Mouse (Mus musculus): ENCODE data around the gene Gprc5c. TPM values are rescaled to one million over a fixed set of nuclear protein-coding genes. Genes with fewer than 3 reads are reported as not detected.

Gprc5c gene
- total and polyA plus RNA-seq, 3 experiments = 6.3 to 11.6 (median 7.9) TPM

DNA sequence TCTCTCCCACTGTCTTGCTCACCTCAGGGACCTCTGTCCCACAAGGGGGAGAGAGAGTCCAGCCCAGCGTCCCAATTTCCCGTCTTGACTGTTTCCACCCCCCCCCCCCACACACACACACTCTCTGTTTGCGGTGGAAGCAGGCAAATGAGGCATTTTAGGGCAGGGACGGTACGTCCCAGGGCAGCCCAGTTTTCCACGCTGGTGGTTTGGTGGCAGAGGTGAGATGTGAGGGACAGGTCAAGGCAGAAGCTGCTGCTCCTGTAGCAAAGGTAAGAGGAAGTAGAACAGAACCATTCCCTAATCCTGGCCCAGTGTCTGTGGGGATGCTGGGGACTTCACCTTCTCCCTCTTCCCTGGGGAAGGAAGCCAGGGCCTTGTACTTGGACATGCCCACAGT lies 3.6 kb downstream of the Gprc5c start:
- no peaks in the 10 kb centered on the region for H3K36me3 ChIP-seq (ENCODE audit: control insufficient read depth, insufficient read depth, low read length)
- no peak overlapping the region for H3K27ac ChIP-seq
- no peaks in the 10 kb centered on the region for H3K79me2 ChIP-seq (replicated peaks; ENCODE audit: control insufficient read depth, insufficient read depth, low read length)
- H3K4me3 ChIP-seq = no peak overlapping the region
- DNase-seq = no peak
- intact Hi-C loops (cut with DNase I) = no loop called here
- H3K4me1 ChIP-seq (ENCODE audit: control insufficient read depth, insufficient read depth, low read length) = no peaks in the 10 kb centered on the region
- no peak for TF ChIP-seq POLR2A (IDR thresholded peaks at IDR 0.05; ENCODE audit: insufficient read depth, low read depth, low read length)
- H3K9ac ChIP-seq (ENCODE audit: low read depth, low read length) = no peak overlapping the region
- WGBS = 67% methylated on average over 6 of the region's 6 CpGs
- H3K27me3 ChIP-seq (ENCODE audit: control insufficient read depth, insufficient read depth, low read length) = no peaks in the 10 kb centered on the region

- no peak for TF ChIP-seq POLR2A (IDR thresholded peaks at IDR 0.05; ENCODE audit: insufficient read depth, low read depth, low read length)
- no peak for TF ChIP-seq EP300 (IDR thresholded peaks at IDR 0.05; ENCODE audit: insufficient read depth, low read depth, low read length)
- TF ChIP-seq CTCF (IDR thresholded peaks at IDR 0.05) = no peak
- Histone ChIP-seq H3K27me3 (ENCODE audit: control insufficient read depth, insufficient read depth, low read length) (no peaks in the 10 kb centered on the region), H3K79me2 (replicated peaks; ENCODE audit: control insufficient read depth, insufficient read depth, low read length) (no peaks in the 10 kb centered on the region), H3K9ac (ENCODE audit: low read depth, low read length) (no peak overlapping the region), H3K36me3 (ENCODE audit: control insufficient read depth, insufficient read depth, low read length) (no peaks in the 10 kb centered on the region), H3K4me3 (no peak overlapping the region), H3K27ac (no peak overlapping the region), H3K4me1 (ENCODE audit: control insufficient read depth, insufficient read depth, low read length) (no peaks in the 10 kb centered on the region)
- intact Hi-C loops (cut with DNase I) = loop anchor here (5.0 kb wide), 1 partner anchor 44 kb away; no protein-coding TSS in a partner anchor
- DNase-seq = no peak
- 87% methylated on average over 5 of the region's 5 CpGs for WGBS
These were observed 5.2 kb downstream of the Gprc5c start for GRCm38 (mm10) chr11:114856125-114856524.

- no peaks in the 10 kb centered on the region for H3K36me3 ChIP-seq (ENCODE audit: control insufficient read depth, insufficient read depth, low read length)
- no peak for DNase-seq
- WGBS = 94% methylated on average over 2 of the region's 2 CpGs
- H3K27ac ChIP-seq = no peak overlapping the region
- H3K9ac ChIP-seq (ENCODE audit: low read depth, low read length) = no peak overlapping the region
- TF ChIP-seq CTCF (IDR thresholded peaks at IDR 0.05) (peak; percentile 56), POLR2A (IDR thresholded peaks at IDR 0.05; ENCODE audit: insufficient read depth, low read depth, low read length) (no peak)
- no peaks in the 10 kb centered on the region for H3K79me2 ChIP-seq (replicated peaks; ENCODE audit: control insufficient read depth, insufficient read depth, low read length)
- intact Hi-C loops (cut with DNase I) = loop anchor here (5.0 kb wide), 1 partner anchor 46 kb away; no protein-coding TSS in a partner anchor
- H3K4me3 ChIP-seq = no peak overlapping the region
- H3K4me1 ChIP-seq (ENCODE audit: control insufficient read depth, insufficient read depth, low read length) = no peaks in the 10 kb centered on the region
- H3K27me3 ChIP-seq (ENCODE audit: control insufficient read depth, insufficient read depth, low read length) = no peaks in the 10 kb centered on the region
These were observed 7.7 kb downstream of the Gprc5c start for GRCm38 (mm10) chr11:114858641-114859040.

DNA sequence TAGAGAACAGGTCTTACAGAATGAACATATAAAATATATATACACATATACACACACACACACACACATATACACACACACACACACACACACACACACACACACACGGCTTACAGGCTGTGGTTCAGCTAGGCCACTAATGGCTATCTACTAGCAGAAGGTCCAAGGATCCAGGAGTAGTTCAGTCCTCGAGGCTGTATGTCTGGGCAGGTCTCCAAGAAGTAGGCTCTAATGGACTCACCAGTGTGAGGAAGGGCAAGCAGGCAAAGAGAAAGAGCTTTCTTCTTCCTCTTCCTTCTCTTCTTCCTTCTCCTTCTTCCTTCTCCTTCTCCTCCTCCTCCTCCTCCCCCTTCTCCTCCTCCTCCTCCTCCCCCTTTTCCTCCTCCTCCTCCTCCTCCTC lies 10.1 kb downstream of the Gprc5c start:
- intact Hi-C loops (cut with DNase I) = no loop called here
- DNase-seq = no peak

GRCm38 (mm10) chr11:114862687-114863086 lies 11.7 kb downstream of the Gprc5c start:
- Histone ChIP-seq H3K27me3 (ENCODE audit: control insufficient read depth, insufficient read depth, low read length) (no peaks in the 10 kb centered on the region), H3K4me3 (no peak overlapping the region), H3K9ac (ENCODE audit: low read depth, low read length) (no peak overlapping the region), H3K27ac (no peak overlapping the region), H3K4me1 (ENCODE audit: control insufficient read depth, insufficient read depth, low read length) (peaks cover 8% of the 10 kb centered on the region), H3K36me3 (ENCODE audit: control insufficient read depth, insufficient read depth, low read length) (no peaks in the 10 kb centered on the region), H3K79me2 (replicated peaks; ENCODE audit: control insufficient read depth, insufficient read depth, low read length) (no peaks in the 10 kb centered on the region)
- 88% methylated on average over 3 of the region's 3 CpGs for WGBS
- intact Hi-C loops (cut with DNase I) = no loop called here
- DNase-seq = no peak
- TF ChIP-seq CTCF (IDR thresholded peaks at IDR 0.05) = peak; percentile 15; the same call in 1 of the 2 replicates
- no peak for TF ChIP-seq POLR2A (IDR thresholded peaks at IDR 0.05; ENCODE audit: insufficient read depth, low read depth, low read length)

More for the DNA sequence above, 10.1 kb downstream of the Gprc5c start:
- TF ChIP-seq POLR2A (IDR thresholded peaks at IDR 0.05; ENCODE audit: insufficient read depth, low read depth, low read length) (no peak), CTCF (IDR thresholded peaks at IDR 0.05) (no peak), EP300 (IDR thresholded peaks at IDR 0.05; ENCODE audit: insufficient read depth, low read depth, low read length) (no peak)
- H3K36me3 ChIP-seq (ENCODE audit: control insufficient read depth, insufficient read depth, low read length) = no peaks in the 10 kb centered on the region
- H3K4me3 ChIP-seq = no peak overlapping the region
- H3K9ac ChIP-seq (ENCODE audit: low read depth, low read length) = no peak overlapping the region
- no peak overlapping the region for H3K27ac ChIP-seq
- WGBS = 30% methylated on average over 2 of the region's 2 CpGs
- H3K4me1 ChIP-seq (ENCODE audit: control insufficient read depth, insufficient read depth, low read length) = no peaks in the 10 kb centered on the region
- H3K27me3 ChIP-seq (ENCODE audit: control insufficient read depth, insufficient read depth, low read length) = no peaks in the 10 kb centered on the region
- no peaks in the 10 kb centered on the region for H3K79me2 ChIP-seq (replicated peaks; ENCODE audit: control insufficient read depth, insufficient read depth, low read length)

- no peaks in the 10 kb centered on the region for H3K36me3 ChIP-seq (ENCODE audit: control insufficient read depth, insufficient read depth, low read length)
- 90% methylated on average over 21 of the region's 21 CpGs for WGBS
These were observed 13.0 kb downstream of the Gprc5c start for GRCm38 (mm10) chr11:114863918-114864420.

More at GRCm38 (mm10) chr11:114863918-114864420, 13.0 kb downstream of the Gprc5c start:
- Histone ChIP-seq H3K9ac (ENCODE audit: low read depth, low read length) (no peak overlapping the region), H3K4me1 (ENCODE audit: control insufficient read depth, insufficient read depth, low read length) (peaks cover 11% of the 10 kb centered on the region), H3K27me3 (ENCODE audit: control insufficient read depth, insufficient read depth, low read length) (no peaks in the 10 kb centered on the region), H3K27ac (no peak overlapping the region), H3K4me3 (no peak overlapping the region), H3K79me2 (replicated peaks; ENCODE audit: control insufficient read depth, insufficient read depth, low read length) (no peaks in the 10 kb centered on the region)
- DNase-seq = no peak
- TF ChIP-seq CTCF (IDR thresholded peaks at IDR 0.05) = no peak
- TF ChIP-seq EP300 (IDR thresholded peaks at IDR 0.05; ENCODE audit: insufficient read depth, low read depth, low read length) = no peak
- TF ChIP-seq POLR2A (IDR thresholded peaks at IDR 0.05; ENCODE audit: insufficient read depth, low read depth, low read length) = no peak
- intact Hi-C loops (cut with DNase I) = no loop called here

All from heart, adult 2 months (tissue).